Mouse (Mus musculus): Measurements from ENCODE around the gene Gch1. TPM values are rescaled to one million over a fixed set of nuclear protein-coding genes. Genes with fewer than 3 reads are reported as not detected.
"Not testable (repeated sequence)": the region's sequence is repeated elsewhere in the genome, so short reads cannot be mapped to it uniquely, and the experiment has no call there.

Gene Gch1
- total RNA-seq, 2 experiments from 2014 or later, result 1.1 to 1.4 TPM

DNA sequence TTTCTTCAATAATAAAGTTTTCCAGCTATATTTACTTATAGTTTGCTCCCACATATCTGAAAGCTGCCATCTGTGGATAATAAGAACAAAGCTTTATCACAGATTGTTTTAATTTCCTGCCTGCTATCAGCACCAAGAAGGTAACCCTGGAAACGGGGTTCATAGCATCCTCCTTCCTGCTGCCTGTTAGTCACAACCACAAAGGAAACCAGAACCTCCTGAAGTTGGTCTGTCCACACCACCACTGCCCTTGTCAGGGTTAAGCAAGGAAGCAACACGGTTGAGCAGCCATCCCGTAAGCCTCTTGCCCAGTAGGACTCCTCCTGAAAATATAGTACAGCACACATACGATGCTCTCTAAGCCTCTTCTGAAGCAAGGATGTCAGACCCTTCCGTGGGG lies 17.1 kb downstream of the Gch1 start:
- intact Hi-C loops (cut with DNase I), result no loop called here
- no peak for DNase-seq (ENCODE audit: low spot score in 2 of 2)

- intact Hi-C loops (cut with DNase I), result no loop called here
- no peak for DNase-seq (ENCODE audit: low spot score in 2 of 2)
These were observed 18.6 kb downstream of the Gch1 start for GRCm38 (mm10) chr14:47170499-47171109.

DNA sequence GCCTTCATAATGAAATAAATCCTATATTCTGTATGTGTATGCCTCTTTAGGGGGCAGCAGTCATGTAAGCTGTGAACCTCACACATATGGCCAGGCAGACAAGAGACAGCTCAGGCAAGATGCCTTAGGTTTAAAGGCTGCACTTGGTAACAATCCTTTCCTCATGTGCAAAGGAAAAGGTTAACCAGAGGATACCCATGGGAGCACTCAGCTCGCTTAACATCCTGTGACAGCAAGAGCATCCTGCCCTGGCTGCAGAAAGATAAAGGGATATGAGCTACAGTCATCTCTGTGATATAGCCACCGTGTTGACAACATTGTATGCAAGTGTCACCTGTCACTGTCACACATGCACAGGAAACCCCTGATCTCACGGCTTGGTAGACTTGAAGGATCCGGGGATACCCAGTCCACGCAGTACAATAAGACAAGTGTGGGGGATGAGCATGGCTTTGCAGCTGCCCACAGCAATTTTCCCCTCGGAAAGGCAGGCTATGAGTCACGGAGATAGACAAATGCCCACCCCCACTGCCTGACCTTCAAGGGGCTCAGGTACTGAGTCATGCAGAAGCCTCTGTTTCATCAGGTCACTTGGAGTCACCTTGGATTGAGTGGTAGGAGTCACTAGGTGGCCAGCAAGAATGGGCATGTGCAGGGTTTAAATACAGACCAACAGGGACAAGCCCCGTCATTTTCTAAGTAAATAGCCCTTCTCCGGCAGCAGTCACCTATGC lies 19.4 kb downstream of the Gch1 start:
- no peak for DNase-seq (ENCODE audit: low spot score in 2 of 2)
- intact Hi-C loops (cut with DNase I), result no loop called here

- no peak for DNase-seq (ENCODE audit: low spot score in 2 of 2)
- intact Hi-C loops (cut with DNase I), result no loop called here
These were observed 23.5 kb downstream of the Gch1 start for GRCm38 (mm10) chr14:47165741-47166140.

GRCm38 (mm10) chr14:47165117-47165516 lies 24.1 kb downstream of the Gch1 start:
- intact Hi-C loops (cut with DNase I), result no loop called here

GRCm38 (mm10) chr14:47161921-47162427 lies 27.2 kb downstream of the Gch1 start:
- intact Hi-C loops (cut with DNase I), result no loop called here
- no peak for DNase-seq (ENCODE audit: low spot score in 2 of 2)

More at GRCm38 (mm10) chr14:47165117-47165516, 24.1 kb downstream of the Gch1 start:
- DNase-seq (ENCODE audit: low spot score in 2 of 2), result no peak

- intact Hi-C loops (cut with DNase I), result no loop called here
These were observed 29.1 kb downstream of the Gch1 start for GRCm38 (mm10) chr14:47160051-47160640.

DNA sequence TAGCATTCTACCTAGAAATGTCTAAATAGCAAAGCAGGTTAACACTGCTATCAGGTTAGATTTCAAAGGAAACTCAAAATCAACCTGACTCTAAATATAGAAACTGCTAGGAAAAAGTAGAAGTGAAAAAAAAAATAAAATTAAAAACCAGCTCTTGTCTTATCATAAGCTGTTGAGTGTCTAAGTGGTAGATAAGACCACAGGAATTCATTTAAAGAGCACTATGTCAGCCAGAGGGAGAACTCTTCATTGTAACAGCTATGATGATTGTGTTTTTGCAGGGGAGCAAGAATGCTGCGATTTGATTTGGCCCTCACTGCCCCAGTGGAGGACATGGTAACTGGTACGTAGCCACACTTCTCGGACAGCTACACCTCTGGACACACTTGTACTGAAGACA lies 34.9 kb downstream of the Gch1 start:
- intact Hi-C loops (cut with DNase I), result no loop called here
- no peak for DNase-seq (ENCODE audit: low spot score in 2 of 2)

More at GRCm38 (mm10) chr14:47160051-47160640, 29.1 kb downstream of the Gch1 start:
- no peak for DNase-seq (ENCODE audit: low spot score in 2 of 2)

- no peak for DNase-seq (ENCODE audit: low spot score in 2 of 2)
- intact Hi-C loops (cut with DNase I), result no loop called here
These were observed 37.9 kb downstream of the Gch1 start for GRCm38 (mm10) chr14:47151306-47151705.

- DNase-seq (ENCODE audit: low spot score in 2 of 2), result no peak
- intact Hi-C loops (cut with DNase I), result no loop called here
These were observed 44.9 kb downstream of the Gch1 start for GRCm38 (mm10) chr14:47144326-47144725.

DNA sequence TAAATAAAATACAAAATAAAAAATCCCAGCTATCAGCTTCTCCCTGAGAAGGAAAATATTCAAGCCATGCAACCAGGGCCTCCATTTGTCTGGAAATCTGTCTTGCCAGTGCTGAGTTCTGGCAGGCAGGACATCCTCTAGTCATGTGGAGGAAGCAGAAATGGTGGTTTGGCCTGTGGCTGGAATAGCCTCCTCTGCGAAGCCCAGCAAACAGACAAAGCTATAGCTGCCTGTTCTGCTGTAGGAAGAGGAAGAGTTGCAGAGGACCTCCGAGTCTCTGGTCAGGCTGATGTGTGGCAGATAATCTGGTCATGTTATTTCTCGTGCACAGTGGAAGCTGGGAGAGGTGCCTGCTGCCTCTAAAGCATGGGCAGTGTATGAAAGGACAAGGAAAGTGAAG lies 50.4 kb downstream of the Gch1 start:
- intact Hi-C loops (cut with DNase I), result no loop called here

DNA sequence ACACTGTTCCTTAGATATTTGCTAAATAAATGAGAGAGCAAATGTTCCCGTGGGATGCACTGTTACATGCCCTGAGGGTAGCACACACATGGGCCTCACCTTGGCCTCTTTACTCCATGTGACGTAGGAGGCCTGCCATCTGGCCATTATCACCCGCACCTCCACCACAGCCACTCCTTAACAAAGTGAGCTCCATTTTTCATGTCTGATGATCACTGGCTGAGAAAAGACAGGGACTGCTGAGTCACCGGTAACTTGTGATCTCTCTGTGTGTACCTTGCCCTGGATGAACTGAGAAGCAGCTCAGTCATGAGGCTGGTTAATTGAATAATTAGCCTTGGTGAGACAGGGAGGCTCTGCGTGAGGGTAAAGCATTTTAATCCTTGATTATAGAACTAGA lies 52.6 kb downstream of the Gch1 start:
- DNase-seq (ENCODE audit: low spot score in 2 of 2), result no peak
- intact Hi-C loops (cut with DNase I), result no loop called here

More for the DNA sequence above, 50.4 kb downstream of the Gch1 start:
- no peak for DNase-seq (ENCODE audit: low spot score in 2 of 2)

DNA sequence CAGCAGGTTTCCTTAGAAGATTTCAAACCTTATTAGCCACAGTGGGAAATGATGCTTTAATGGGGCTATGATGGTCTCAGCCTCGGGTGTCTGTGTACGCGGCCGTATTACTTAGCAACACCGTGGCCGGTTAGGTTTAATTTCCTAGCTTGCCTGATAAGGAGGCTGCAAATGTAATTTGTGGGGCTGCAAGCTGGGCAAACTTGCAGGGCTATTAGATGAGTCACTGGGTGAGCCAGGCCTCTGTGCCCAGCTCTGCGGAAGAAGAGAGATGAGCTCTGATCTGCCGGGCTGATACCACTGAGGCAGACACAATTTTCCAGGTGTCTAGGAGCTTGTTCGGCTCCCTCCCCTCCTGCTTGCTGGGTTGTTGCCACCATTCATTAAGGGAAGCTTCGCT lies 55.3 kb downstream of the Gch1 start:
- DNase-seq (ENCODE audit: low spot score in 2 of 2), result no peak
- intact Hi-C loops (cut with DNase I), result no loop called here

DNA sequence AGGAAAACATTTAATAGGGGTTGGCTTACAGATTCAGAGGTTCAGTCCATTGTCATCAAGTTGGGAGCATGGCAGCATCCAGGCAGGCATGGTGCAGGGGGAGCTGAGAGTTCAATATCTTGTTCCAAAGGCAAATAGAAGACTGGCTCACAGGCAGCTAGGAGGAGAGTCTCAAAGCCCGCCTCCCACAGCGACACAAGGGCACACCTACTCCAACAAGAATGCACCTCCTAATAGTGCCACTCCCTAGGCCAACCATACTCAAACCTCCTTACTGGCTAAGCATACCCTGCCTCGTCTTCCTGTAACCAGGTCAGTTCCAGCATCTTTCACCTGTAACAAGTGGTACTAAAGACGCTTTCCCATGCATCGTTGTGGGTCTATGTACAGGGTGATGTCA lies 61.2 kb downstream of the Gch1 start:
- no peak for DNase-seq (ENCODE audit: low spot score in 2 of 2)
- intact Hi-C loops (cut with DNase I), result no loop called here

DNA sequence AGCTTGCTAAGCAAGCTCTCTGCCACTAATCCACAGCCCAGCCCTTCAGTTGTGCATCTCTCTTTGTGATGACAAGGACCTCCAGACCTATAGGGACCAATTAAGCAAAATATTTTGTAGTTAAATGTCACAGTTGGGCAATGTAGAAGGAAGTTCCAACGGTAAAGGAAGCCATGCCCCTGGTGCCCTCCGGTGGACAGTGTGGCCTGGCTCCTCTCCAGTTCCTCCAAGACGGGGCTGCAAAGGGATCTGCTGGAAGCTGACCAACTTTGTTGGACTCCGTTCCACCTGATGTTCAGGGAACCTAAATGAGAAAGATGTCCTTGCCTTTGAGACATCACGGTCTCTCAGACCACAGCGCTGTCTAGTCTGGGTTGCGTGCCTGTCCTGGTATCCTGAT lies 71.7 kb downstream of the Gch1 start:
- intact Hi-C loops (cut with DNase I), result no loop called here
- no peak for DNase-seq (ENCODE audit: low spot score in 2 of 2)

DNA sequence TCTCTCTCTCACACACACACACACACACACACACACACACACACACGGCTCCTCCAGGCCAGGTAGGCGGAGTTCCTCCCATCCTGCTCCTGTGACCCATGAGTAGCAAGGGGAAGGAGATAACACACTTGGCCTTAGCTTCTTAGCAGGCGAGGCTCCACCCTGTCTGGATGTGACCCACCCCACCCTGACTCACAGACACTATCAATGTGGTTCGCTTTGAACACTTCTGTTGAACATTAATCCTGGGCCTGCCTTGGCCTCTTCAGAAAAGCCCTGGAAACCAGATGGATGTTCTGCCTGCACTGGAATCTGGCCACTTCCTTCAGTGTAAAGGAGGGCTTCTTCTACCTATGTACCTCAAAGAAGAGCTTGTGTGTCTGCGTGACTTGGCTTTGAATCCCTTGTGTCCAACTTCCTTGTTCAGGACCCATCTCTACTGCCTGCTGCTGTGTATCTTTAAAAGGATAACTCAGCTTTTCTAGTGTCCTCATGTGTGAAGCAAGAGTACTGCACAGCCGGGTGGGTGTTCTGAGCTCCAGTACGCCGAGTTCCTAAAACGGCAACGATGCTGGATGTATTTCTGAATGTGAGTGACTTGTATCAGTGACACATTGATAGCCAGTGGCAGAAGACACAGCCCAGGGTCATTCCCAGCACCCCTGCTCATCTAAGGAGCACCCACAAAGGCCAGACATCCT lies 73.0 kb downstream of the Gch1 start:
- intact Hi-C loops (cut with DNase I), result no loop called here
- no peak for DNase-seq (ENCODE audit: low spot score in 2 of 2)

- no peak for DNase-seq (ENCODE audit: low spot score in 2 of 2)
- intact Hi-C loops (cut with DNase I), result no loop called here
These were observed 74.1 kb downstream of the Gch1 start for GRCm38 (mm10) chr14:47115154-47115553.

- intact Hi-C loops (cut with DNase I), result no loop called here
- DNase-seq (ENCODE audit: low spot score in 2 of 2), result no peak
These were observed 77.9 kb downstream of the Gch1 start for GRCm38 (mm10) chr14:47111341-47111740.

DNA sequence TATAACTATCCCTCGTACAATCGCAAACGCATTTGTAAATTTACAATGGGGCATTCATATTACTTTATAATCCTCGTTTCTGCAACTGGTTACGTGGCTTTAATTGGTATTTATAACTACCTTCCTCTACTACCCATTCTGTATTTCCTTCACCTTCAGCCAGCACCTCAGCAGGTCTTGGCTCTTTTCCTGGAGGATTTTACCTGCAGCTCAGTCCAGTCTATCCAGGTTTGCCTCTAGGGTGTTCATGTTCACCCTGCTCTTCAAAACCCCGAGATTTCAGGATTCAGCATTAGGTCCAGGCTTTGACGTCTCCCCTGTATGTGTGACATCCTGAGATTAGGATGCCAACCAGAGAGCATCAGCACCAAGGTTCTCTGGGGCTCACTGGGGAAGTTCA lies 78.8 kb downstream of the Gch1 start:
- intact Hi-C loops (cut with DNase I); DNase-seq (ENCODE audit: low spot score in 2 of 2): not testable (repeated sequence)

DNA sequence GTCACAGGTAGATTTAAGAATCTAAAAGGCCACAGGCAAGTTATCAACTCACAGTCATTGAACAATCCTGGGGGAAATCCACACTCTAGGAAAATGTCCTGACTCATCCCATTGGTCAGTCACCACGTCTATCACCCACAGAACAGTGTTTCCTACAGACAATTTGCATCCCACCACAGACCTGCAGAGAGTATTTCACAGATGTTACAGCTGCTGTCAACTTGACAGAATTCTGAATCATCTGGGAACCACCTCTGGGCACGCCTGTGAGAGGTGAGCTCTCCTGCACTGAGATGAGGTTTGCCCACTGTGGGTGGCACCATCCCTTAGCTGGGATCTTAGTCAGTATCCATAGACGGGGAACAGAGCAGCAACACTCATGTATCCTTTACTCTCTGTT lies 81.8 kb downstream of the Gch1 start:
- intact Hi-C loops (cut with DNase I), result no loop called here
- no peak for DNase-seq (ENCODE audit: low spot score in 2 of 2)

Measured in left cerebral cortex, postnatal 25 days (tissue).